Mouse (Mus musculus) liver, embryonic 16.5 days (tissue): Measurements from ENCODE around the gene Piwil1. TPM values are rescaled to one million over a fixed set of nuclear protein-coding genes. Genes with fewer than 3 reads are reported as not detected.
"Not testable (repeated sequence)": the region's sequence is repeated elsewhere in the genome, so short reads cannot be mapped to it uniquely, and the experiment has no call there.

Experiments used
- ATAC-seq: fragments of 200-750 bp; cut with Nextera tagmentation; 2 replicates; pipeline ENCODE4 v1.8.0; 2017; ENCODE audit warnings: low read depth, mild to moderate bottlenecking, moderate number of reproducible peaks, moderate library complexity
- H3K27ac ChIP-seq: fragments of 300-500 bp; sonication (generic); 2 replicates; pipeline ENCODE4 v1.5.1; 2014; ENCODE audit warnings: mild to moderate bottlenecking, low read length
- H3K27me3 ChIP-seq: fragments of 300-500 bp; sonication (generic); 2 replicates; pipeline ENCODE4 v1.6.1; 2014; ENCODE audit warnings: low read depth, low read length, mixed read lengths; ENCODE audit not compliant: control insufficient read depth, insufficient read depth
- H3K36me3 ChIP-seq: fragments of 300-500 bp; sonication (generic); 2 replicates; pipeline ENCODE4 v1.6.1; 2014; ENCODE audit warnings: mild to moderate bottlenecking; ENCODE audit not compliant: control insufficient read depth, insufficient read depth
- H3K4me1 ChIP-seq: fragments of 300-500 bp; sonication (generic); 2 replicates; pipeline ENCODE4 v1.6.1; 2014; ENCODE audit warnings: low read depth, low read length, mixed read lengths; ENCODE audit not compliant: control insufficient read depth
- H3K4me2 ChIP-seq: fragments of 300-500 bp; sonication (generic); 2 replicates; pipeline ENCODE4 v1.6.1; 2014; ENCODE audit warnings: low read depth, low read length, mixed read lengths
- H3K4me3 ChIP-seq: fragments of 300-500 bp; sonication (generic); 2 replicates; pipeline ENCODE4 v1.5.1; 2014; ENCODE audit warnings: low read depth, mild to moderate bottlenecking, low read length
- H3K9ac ChIP-seq: fragments of 300-500 bp; sonication (generic); 2 replicates; pipeline ENCODE4 v1.6.1; 2014; ENCODE audit warnings: low read depth, low read length
- H3K9me3 ChIP-seq: fragments of 300-500 bp; sonication (generic); replicated peaks from 2 replicates; pipeline ENCODE4 v1.6.1; 2016; ENCODE audit warnings: low read length; ENCODE audit not compliant: control insufficient read depth
- WGBS: fragments of 180-500 bp; shearing (Covaris S2); extraction: QIAGEN DNeasy Blood & Tissue Kit; methylation state at CpG from one replicate; pipeline ENCODE4 v1.1.7; 2014; ENCODE audit not compliant: insufficient replicate concordance; 5-methylcytosine and 5-hydroxymethylcytosine counted together
- polyA plus RNA-seq: library from polyadenylated mRNA; unstranded; fragments of >200 nt; fragmentation: Nextera tagmentation; extraction: Ambion mirVana; gene quantifications from 2 replicates; pipeline ENCODE4 v1.2.1, GENCODE M21; 2015

Gene Piwil1
- polyA plus RNA-seq, 1 experiment from 2014 or later, result not detected

GRCm38 (mm10) chr5:128703688-128704087 lies 1.4 kb downstream of the Piwil1 start:
- Histone ChIP-seq H3K4me1 (no peaks in the 10 kb centered on the region), H3K4me2 (no peak overlapping the region), H3K4me3 (no peak overlapping the region), H3K27ac (no peak overlapping the region), H3K9ac (no peak overlapping the region), H3K9me3 (0 out of 2 replicates have a peak, but pooled peaks cover 3% of the 10 kb centered on the region), H3K36me3 (no peaks in the 10 kb centered on the region), H3K27me3 (no peaks in the 10 kb centered on the region)
- WGBS, result 46% methylated on average over 10 of the region's 10 CpGs
- ATAC-seq, result no peak

- Histone ChIP-seq H3K36me3 (no peaks in the 10 kb centered on the region), H3K27me3 (no peaks in the 10 kb centered on the region), H3K27ac (no peak overlapping the region), H3K9me3 (0 out of 2 replicates have a peak, but pooled peaks cover 3% of the 10 kb centered on the region), H3K4me1 (no peaks in the 10 kb centered on the region), H3K4me3 (no peak overlapping the region), H3K9ac (no peak overlapping the region), H3K4me2 (no peak overlapping the region)
- ATAC-seq, result no peak
- 33% methylated on average over 19 of the region's 19 CpGs for WGBS
These were observed 2.0 kb downstream of the Piwil1 start for GRCm38 (mm10) chr5:128704134-128704904.

GRCm38 (mm10) chr5:128706467-128706866 lies 4.1 kb downstream of the Piwil1 start:
- 79% methylated on average over 1 of the region's 1 CpGs for WGBS
- Histone ChIP-seq H3K4me3 (no peak overlapping the region), H3K4me1 (no peaks in the 10 kb centered on the region), H3K9me3 (0 out of 2 replicates have a peak, but pooled peaks cover 3% of the 10 kb centered on the region), H3K4me2 (no peak overlapping the region), H3K27me3 (no peaks in the 10 kb centered on the region), H3K27ac (no peak overlapping the region), H3K9ac (no peak overlapping the region), H3K36me3 (no peaks in the 10 kb centered on the region)
- no peak for ATAC-seq

- Histone ChIP-seq H3K36me3 (no peaks in the 10 kb centered on the region), H3K27ac (no peak overlapping the region), H3K9me3 (0 out of 2 replicates have a peak, but pooled peaks cover 3% of the 10 kb centered on the region), H3K4me3 (no peak overlapping the region), H3K4me2 (no peak overlapping the region), H3K27me3 (no peaks in the 10 kb centered on the region), H3K9ac (no peak overlapping the region), H3K4me1 (no peaks in the 10 kb centered on the region)
- ATAC-seq, result no peak
- WGBS, result 79% methylated on average over 11 of the region's 11 CpGs
These were observed 4.9 kb downstream of the Piwil1 start for GRCm38 (mm10) chr5:128707271-128707670.

GRCm38 (mm10) chr5:128708929-128709328 lies 6.6 kb downstream of the Piwil1 start:
- WGBS, result 63% methylated on average over 5 of the region's 5 CpGs
- no peak for ATAC-seq
- H3K9me3 ChIP-seq, result 0 out of 2 replicates have a peak, but pooled peaks cover 3% of the 10 kb centered on the region
- no peaks in the 10 kb centered on the region for H3K4me1 ChIP-seq
- no peaks in the 10 kb centered on the region for H3K36me3 ChIP-seq
- no peaks in the 10 kb centered on the region for H3K27me3 ChIP-seq
- no peak overlapping the region for H3K27ac ChIP-seq
- H3K9ac ChIP-seq, result no peak overlapping the region
- no peak overlapping the region for H3K4me3 ChIP-seq
- H3K4me2 ChIP-seq, result no peak overlapping the region

GRCm38 (mm10) chr5:128710596-128710995 lies 8.3 kb downstream of the Piwil1 start:
- no peaks in the 10 kb centered on the region for H3K36me3 ChIP-seq
- WGBS, result 27% methylated on average over 8 of the region's 8 CpGs
- no peak overlapping the region for H3K4me2 ChIP-seq
- H3K9me3 ChIP-seq, result 0 out of 2 replicates have a peak, but pooled peaks cover 3% of the 10 kb centered on the region
- H3K9ac ChIP-seq, result no peak overlapping the region
- ATAC-seq, result no peak
- H3K4me1 ChIP-seq, result no peaks in the 10 kb centered on the region
- H3K4me3 ChIP-seq, result no peak overlapping the region
- no peak overlapping the region for H3K27ac ChIP-seq
- H3K27me3 ChIP-seq, result no peaks in the 10 kb centered on the region

GRCm38 (mm10) chr5:128711847-128712246 lies 9.5 kb downstream of the Piwil1 start:
- H3K9ac ChIP-seq, result no peak overlapping the region
- 67% methylated on average over 6 of the region's 6 CpGs for WGBS
- no peak for ATAC-seq
- no peak overlapping the region for H3K27ac ChIP-seq
- H3K4me3 ChIP-seq, result no peak overlapping the region
- no peaks in the 10 kb centered on the region for H3K4me1 ChIP-seq
- H3K27me3 ChIP-seq, result no peaks in the 10 kb centered on the region
- H3K4me2 ChIP-seq, result no peak overlapping the region
- H3K36me3 ChIP-seq, result no peaks in the 10 kb centered on the region
- no peaks in the 10 kb centered on the region for H3K9me3 ChIP-seq

GRCm38 (mm10) chr5:128715171-128715570 lies 12.8 kb downstream of the Piwil1 start:
- H3K27ac ChIP-seq, result no peak overlapping the region
- H3K4me2 ChIP-seq, result no peak overlapping the region
- no peak overlapping the region for H3K9ac ChIP-seq
- no peaks in the 10 kb centered on the region for H3K4me1 ChIP-seq
- H3K27me3 ChIP-seq, result no peaks in the 10 kb centered on the region
- ATAC-seq, result no peak
- no peaks in the 10 kb centered on the region for H3K9me3 ChIP-seq
- WGBS, result 62% methylated on average over 16 of the region's 16 CpGs
- H3K4me3 ChIP-seq, result no peak overlapping the region
- H3K36me3 ChIP-seq, result no peaks in the 10 kb centered on the region

GRCm38 (mm10) chr5:128720461-128720860 lies 18.1 kb downstream of the Piwil1 start:
- WGBS, result 67% methylated on average over 11 of the region's 11 CpGs
- not testable (repeated sequence) for ATAC-seq

More at GRCm38 (mm10) chr5:128720461-128720860, 18.1 kb downstream of the Piwil1 start:
- H3K9ac ChIP-seq, H3K4me1 ChIP-seq, H3K27me3 ChIP-seq, H3K4me2 ChIP-seq, H3K36me3 ChIP-seq, H3K4me3 ChIP-seq, H3K9me3 ChIP-seq, H3K27ac ChIP-seq: not testable (repeated sequence)
